Mouse (Mus musculus) stomach, embryonic 14.5 days (tissue): ENCODE data around the gene C77080. TPM values are rescaled to one million over a fixed set of nuclear protein-coding genes. Genes with fewer than 3 reads are reported as not detected.
A peak's percentile ranks its signal among the peaks of the same experiment; 100 is the strongest.

ENCODE experiments used
- ATAC-seq: fragments of 200-750 bp; cut with Nextera tagmentation; 2 replicates; pipeline ENCODE4 v1.8.0; 2017; ENCODE audit warnings: low read depth, moderate TSS enrichment; ENCODE audit not compliant: insufficient number of reproducible peaks, insufficient read depth, low FRiP score
- H3K27ac ChIP-seq: fragments of 300-500 bp; sonication (generic); 2 replicates; pipeline ENCODE4 v1.5.1; 2014; ENCODE audit warnings: mild to moderate bottlenecking, low read length, moderate library complexity, mixed read lengths
- H3K27me3 ChIP-seq: fragments of 300-500 bp; sonication (generic); 2 replicates; pipeline ENCODE4 v1.6.1; 2014; ENCODE audit warnings: low read length, control low read depth, mixed read lengths; ENCODE audit not compliant: control insufficient read depth, insufficient read depth
- H3K36me3 ChIP-seq: fragments of 300-500 bp; sonication (generic); 2 replicates; pipeline ENCODE4 v1.6.1; 2014; ENCODE audit warnings: mild to moderate bottlenecking, control low read depth, low read length, moderate library complexity, mixed read lengths; ENCODE audit not compliant: control insufficient read depth, insufficient read depth
- H3K4me1 ChIP-seq: fragments of 300-500 bp; sonication (generic); 2 replicates; pipeline ENCODE4 v1.6.1; 2014; ENCODE audit warnings: low read length, control low read depth, mixed read lengths; ENCODE audit not compliant: control insufficient read depth, insufficient read depth
- H3K4me2 ChIP-seq: fragments of 300-500 bp; sonication (generic); replicated peaks from 2 replicates; pipeline ENCODE4 v1.6.1; 2014; ENCODE audit warnings: low read depth, low read length, control low read depth
- H3K4me3 ChIP-seq: fragments of 300-500 bp; sonication (generic); 2 replicates; pipeline ENCODE4 v1.5.1; 2014; ENCODE audit warnings: low read depth, low read length, control low read depth
- H3K9ac ChIP-seq: fragments of 300-500 bp; sonication (generic); replicated peaks from 2 replicates; pipeline ENCODE4 v1.6.1; 2014; ENCODE audit warnings: low read depth, mild to moderate bottlenecking, control low read depth, low read length, moderate library complexity, mixed read lengths
- H3K9me3 ChIP-seq: fragments of 300-500 bp; sonication (generic); 2 replicates; pipeline ENCODE4 v1.6.1; 2016; ENCODE audit warnings: low read depth, low read length, control low read depth; ENCODE audit not compliant: control insufficient read depth
- WGBS: fragments of 180-500 bp; shearing (Covaris S2); extraction: QIAGEN DNeasy Blood & Tissue Kit; methylation state at CpG from one replicate; pipeline ENCODE4 v1.1.7; 2014; 5-methylcytosine and 5-hydroxymethylcytosine counted together
- polyA plus RNA-seq: library from polyadenylated mRNA; unstranded; fragments of >200 nt; fragmentation: Nextera tagmentation; extraction: Ambion mirVana; gene quantifications from 2 replicates; pipeline ENCODE4 v1.2.1, GENCODE M21; 2014

Gene C77080
- polyA plus RNA-seq, 1 experiment from 2014 or later = 6.8 TPM

GRCm38 (mm10) chr4:129242327-129242726, 18.9 kb downstream of the C77080 start:
- Histone ChIP-seq H3K36me3 (no peaks in the 10 kb centered on the region), H3K9ac (no peak overlapping the region), H3K27ac (peak overlapping the region; percentile 6; the same call in 1 of the 2 replicates), H3K27me3 (no peaks in the 10 kb centered on the region), H3K4me1 (peaks cover 23% of the 10 kb centered on the region), H3K4me3 (no peak overlapping the region), H3K9me3 (no peaks in the 10 kb centered on the region), H3K4me2 (no peak overlapping the region)
- ATAC-seq = no peak
- WGBS = 47% methylated on average over 4 of the region's 4 CpGs

- H3K27me3 ChIP-seq = no peaks in the 10 kb centered on the region
- no peak for ATAC-seq
- H3K9me3 ChIP-seq = no peaks in the 10 kb centered on the region
- H3K27ac ChIP-seq = peak overlapping the region; percentile 6; the same call in 1 of the 2 replicates
- peaks cover 23% of the 10 kb centered on the region for H3K4me1 ChIP-seq
- H3K4me2 ChIP-seq = no peak overlapping the region
- 28% methylated on average over 6 of the region's 7 CpGs for WGBS
- H3K36me3 ChIP-seq = no peaks in the 10 kb centered on the region
- no peak overlapping the region for H3K4me3 ChIP-seq
- H3K9ac ChIP-seq = no peak overlapping the region
Measured at GRCm38 (mm10) chr4:129241898-129242297, 19.3 kb downstream of the C77080 start.

- H3K4me2 ChIP-seq = peak overlapping the region; percentile 96
- ATAC-seq = peak; percentile 91
- H3K27me3 ChIP-seq = no peaks in the 10 kb centered on the region
- H3K4me3 ChIP-seq = peak overlapping the region; percentile 80
- no peaks in the 10 kb centered on the region for H3K9me3 ChIP-seq
- peaks cover 18% of the 10 kb centered on the region for H3K4me1 ChIP-seq
- peak overlapping the region; percentile 65 for H3K9ac ChIP-seq
- no peaks in the 10 kb centered on the region for H3K36me3 ChIP-seq
- H3K27ac ChIP-seq = peak overlapping the region; percentile 48; the same call in 1 of the 2 replicates
- WGBS = under 1% methylated on average over 22 of the region's 29 CpGs
Measured at GRCm38 (mm10) chr4:129239075-129239474, 22.1 kb downstream of the C77080 start.

- peak overlapping the region; percentile 80 for H3K4me3 ChIP-seq
- H3K27me3 ChIP-seq = no peaks in the 10 kb centered on the region
- H3K9me3 ChIP-seq = no peaks in the 10 kb centered on the region
- peak overlapping the region; percentile 96 for H3K4me2 ChIP-seq
- H3K36me3 ChIP-seq = no peaks in the 10 kb centered on the region
- H3K27ac ChIP-seq = peak overlapping the region; percentile 48; the same call in 1 of the 2 replicates
- peak; percentile 30 for ATAC-seq
- peak overlapping the region; percentile 65 for H3K9ac ChIP-seq
- H3K4me1 ChIP-seq = peaks cover 18% of the 10 kb centered on the region
- 2% methylated on average over 21 of the region's 23 CpGs for WGBS
Measured at GRCm38 (mm10) chr4:129238579-129239016, 22.6 kb downstream of the C77080 start.

GRCm38 (mm10) chr4:129237843-129238441, 23.3 kb downstream of the C77080 start:
- Histone ChIP-seq H3K4me2 (peak overlapping the region; percentile 96), H3K27me3 (no peaks in the 10 kb centered on the region), H3K9me3 (no peaks in the 10 kb centered on the region), H3K4me3 (peak overlapping the region; percentile 80), H3K4me1 (peaks cover 18% of the 10 kb centered on the region), H3K36me3 (no peaks in the 10 kb centered on the region), H3K27ac (peak overlapping the region; percentile 48; the same call in 1 of the 2 replicates), H3K9ac (peak overlapping the region; percentile 65)
- WGBS = 8% methylated on average over 21 of the region's 21 CpGs
- ATAC-seq = no peak

- H3K27ac ChIP-seq = peak overlapping the region; percentile 45; the same call in 1 of the 2 replicates
- H3K9ac ChIP-seq = no peak overlapping the region
- no peak overlapping the region; the same call in 1 of the 2 replicates for H3K4me2 ChIP-seq
- H3K9me3 ChIP-seq = no peaks in the 10 kb centered on the region
- H3K4me1 ChIP-seq = peaks cover 22% of the 10 kb centered on the region; the same call in 1 of the 2 replicates
- no peaks in the 10 kb centered on the region for H3K36me3 ChIP-seq
- H3K27me3 ChIP-seq = no peaks in the 10 kb centered on the region
- H3K4me3 ChIP-seq = no peak overlapping the region
- WGBS = 66% methylated on average over 8 of the region's 8 CpGs
- no peak for ATAC-seq
Measured at GRCm38 (mm10) chr4:129236236-129236813, 24.9 kb downstream of the C77080 start.

- no peaks in the 10 kb centered on the region for H3K9me3 ChIP-seq
- no peaks in the 10 kb centered on the region for H3K36me3 ChIP-seq
- no peak overlapping the region for H3K9ac ChIP-seq
- no peaks in the 10 kb centered on the region for H3K27me3 ChIP-seq
- WGBS = 78% methylated on average over 3 of the region's 3 CpGs
- no peak overlapping the region for H3K4me2 ChIP-seq
- no peak overlapping the region for H3K4me3 ChIP-seq
- no peak overlapping the region for H3K27ac ChIP-seq
- no peak for ATAC-seq
- H3K4me1 ChIP-seq = peaks cover 25% of the 10 kb centered on the region; the same call in 1 of the 2 replicates
Measured at GRCm38 (mm10) chr4:129235147-129235546, 26.1 kb downstream of the C77080 start.

- no peak for ATAC-seq
- H3K27ac ChIP-seq = peak overlapping the region; percentile 36; the same call in 1 of the 2 replicates
- H3K36me3 ChIP-seq = no peaks in the 10 kb centered on the region
- no peak overlapping the region for H3K9ac ChIP-seq
- H3K4me2 ChIP-seq = no peak overlapping the region
- H3K27me3 ChIP-seq = no peaks in the 10 kb centered on the region
- H3K4me3 ChIP-seq = no peak overlapping the region
- no peaks in the 10 kb centered on the region for H3K9me3 ChIP-seq
- peaks cover 23% of the 10 kb centered on the region; the same call in 1 of the 2 replicates for H3K4me1 ChIP-seq
- 51% methylated on average over 7 of the region's 7 CpGs for WGBS
Measured at GRCm38 (mm10) chr4:129234488-129234887, 26.7 kb downstream of the C77080 start.
